Mouse (Mus musculus) cerebellum, adult 2 months (tissue): ENCODE measurements at regions not wholly inside any gene's neighbourhood (a gene's known extent, or its start where the extent isn't known, plus 50 kb on each side); places are given as distances from the start of the nearest gene placed in this dataset.

Source experiments
- CTCF ChIP-seq: fragments of 200-500 bp; IDR thresholded peaks from 2 replicates; pipeline ENCODE4 v1.5.1; 2011; ENCODE audit warnings: low read depth, mild to moderate bottlenecking, control low read depth, low read length, moderate library complexity, borderline replicate concordance; ENCODE audit not compliant: insufficient read depth
- POLR2A ChIP-seq: fragments of 200-500 bp; IDR thresholded peaks from 2 replicates; pipeline ENCODE4 v1.6.1; 2011; ENCODE audit warnings: low read length, control low read depth, borderline replicate concordance; ENCODE audit not compliant: insufficient read depth

GRCm38 (mm10) chr15:34008591-34008990 is 349.1 kb downstream of the 9430069I07Rik start:
- no peak for TF ChIP-seq CTCF
- TF ChIP-seq POLR2A: no peak
